Mouse (Mus musculus) brown adipose tissue, adult 24 weeks (tissue): ENCODE measurements around the gene Rtl4. TPM values are rescaled to one million over a fixed set of nuclear protein-coding genes. Genes with fewer than 3 reads are reported as not detected.

Experiments
- H3K27ac ChIP-seq: fragments of 200-500 bp; replicated peaks from 2 replicates; pipeline ENCODE4 v1.5.1; 2012; ENCODE audit warnings: low read depth, mild to moderate bottlenecking, low read length
- H3K4me1 ChIP-seq: fragments of 200-500 bp; 2 replicates; pipeline ENCODE4 v1.6.1; 2012; ENCODE audit warnings: low read length, mixed read lengths; ENCODE audit not compliant: control insufficient read depth, insufficient read depth, insufficient read length
- H3K4me3 ChIP-seq: fragments of 200-500 bp; 2 replicates; pipeline ENCODE4 v1.5.1; 2012; ENCODE audit warnings: low read depth, mild to moderate bottlenecking, low read length, moderate library complexity; ENCODE audit not compliant: insufficient read depth
- polyA plus RNA-seq: library from polyadenylated mRNA; stranded (reverse); fragments of >200 nt; gene quantifications from 2 replicates; pipeline ENCODE4 v1.2.4, GENCODE M21; 2012; ENCODE audit not compliant: missing spikeins, insufficient read depth, insufficient read length

Gene Rtl4
- not detected in 2 replicates for polyA plus RNA-seq

- Histone ChIP-seq H3K4me3 (peak within 1 kb of the TSS; percentile 30; the same call in 1 of the 2 replicates), H3K4me1 (no peaks in the 10 kb centered on the region), H3K27ac (no peak within 1 kb of the TSS)
Observed at GRCm38 (mm10) chrX:144688207-144689118, at the start of gene Rtl4. Rtl4 (plus strand) TSS chrX:144688907.

- no peak overlapping the region for H3K27ac ChIP-seq
- no peak overlapping the region for H3K4me3 ChIP-seq
- H3K4me1 ChIP-seq: no peaks in the 10 kb centered on the region
Observed at GRCm38 (mm10) chrX:144644756-144645155, 44.0 kb upstream of the Rtl4 start.

- H3K4me3 ChIP-seq: no peak overlapping the region
- H3K4me1 ChIP-seq: no peaks in the 10 kb centered on the region
- no peak overlapping the region for H3K27ac ChIP-seq
Observed at GRCm38 (mm10) chrX:144645394-144645793, 43.3 kb upstream of the Rtl4 start.

GRCm38 (mm10) chrX:144652196-144652595, 36.5 kb upstream of the Rtl4 start:
- Histone ChIP-seq H3K4me3 (no peak overlapping the region), H3K27ac (no peak overlapping the region), H3K4me1 (no peaks in the 10 kb centered on the region)

- no peak overlapping the region for H3K4me3 ChIP-seq
- H3K4me1 ChIP-seq: no peaks in the 10 kb centered on the region
- H3K27ac ChIP-seq: no peak overlapping the region
Observed at GRCm38 (mm10) chrX:144687742-144688141, 965 bp upstream of the Rtl4 start.

GRCm38 (mm10) chrX:144688142-144688206, 733 bp upstream of the Rtl4 start, which contains the start of gene Trpc5:
Trpc5 (minus strand) TSS chrX:144688180.
- H3K4me1 ChIP-seq: no peaks in the 10 kb centered on the region
- no peak within 1 kb of the TSS for H3K27ac ChIP-seq
- H3K4me3 ChIP-seq: peak within 1 kb of the TSS; percentile 30; the same call in 1 of the 2 replicates

GRCm38 (mm10) chrX:144689119-144689858, 582 bp downstream of the Rtl4 start:
- Histone ChIP-seq H3K4me3 (peak overlapping the region; percentile 30; the same call in 1 of the 2 replicates), H3K4me1 (no peaks in the 10 kb centered on the region), H3K27ac (no peak overlapping the region)

GRCm38 (mm10) chrX:144689859-144690181, 1.1 kb downstream of the Rtl4 start:
- Histone ChIP-seq H3K4me1 (no peaks in the 10 kb centered on the region), H3K4me3 (no peak overlapping the region), H3K27ac (no peak overlapping the region)

- Histone ChIP-seq H3K27ac (no peak overlapping the region), H3K4me1 (no peaks in the 10 kb centered on the region), H3K4me3 (no peak overlapping the region)
Observed at GRCm38 (mm10) chrX:144716330-144716729, 27.6 kb downstream of the Rtl4 start.

GRCm38 (mm10) chrX:144747528-144748049, 58.9 kb downstream of the Rtl4 start:
- no peak overlapping the region for H3K4me3 ChIP-seq
- H3K4me1 ChIP-seq: no peaks in the 10 kb centered on the region
- H3K27ac ChIP-seq: no peak overlapping the region

GRCm38 (mm10) chrX:144986980-144987379, 298.3 kb downstream of the Rtl4 start:
- H3K27ac ChIP-seq: no peak overlapping the region
- no peaks in the 10 kb centered on the region for H3K4me1 ChIP-seq
- no peak overlapping the region for H3K4me3 ChIP-seq

GRCm38 (mm10) chrX:145065484-145065913, 376.8 kb downstream of the Rtl4 start:
- Histone ChIP-seq H3K4me3 (no peak overlapping the region), H3K4me1 (no peaks in the 10 kb centered on the region)

GRCm38 (mm10) chrX:145089802-145090201, 401.1 kb downstream of the Rtl4 start:
- Histone ChIP-seq H3K27ac (no peak overlapping the region), H3K4me3 (no peak overlapping the region), H3K4me1 (no peaks in the 10 kb centered on the region)

More at GRCm38 (mm10) chrX:145065484-145065913, 376.8 kb downstream of the Rtl4 start:
- H3K27ac ChIP-seq: no peak overlapping the region

GRCm38 (mm10) chrX:145090360-145090759, 401.7 kb downstream of the Rtl4 start:
- Histone ChIP-seq H3K27ac (no peak overlapping the region), H3K4me1 (no peaks in the 10 kb centered on the region), H3K4me3 (no peak overlapping the region)

GRCm38 (mm10) chrX:145090964-145091363, 402.3 kb downstream of the Rtl4 start:
- Histone ChIP-seq H3K4me3 (no peak overlapping the region), H3K27ac (no peak overlapping the region)

More at GRCm38 (mm10) chrX:145090964-145091363, 402.3 kb downstream of the Rtl4 start:
- H3K4me1 ChIP-seq: no peaks in the 10 kb centered on the region
